Mouse (Mus musculus) heart, embryonic 16.5 days (tissue): ENCODE measurements around the gene Gpr137. TPM values are rescaled to one million over a fixed set of nuclear protein-coding genes. Genes with fewer than 3 reads are reported as not detected.
"Not testable (repeated sequence)": the region's sequence is repeated elsewhere in the genome, so short reads cannot be mapped to it uniquely, and the experiment has no call there.

Experiments used
- ATAC-seq: fragments of 200-750 bp; cut with Nextera tagmentation; replicated peaks from 2 replicates; pipeline ENCODE4 v1.8.0; 2017; ENCODE audit warnings: moderate number of reproducible peaks; ENCODE audit not compliant: insufficient read depth, low FRiP score; ENCODE audit errors: extremely low read depth
- H3K27ac ChIP-seq: fragments of 300-500 bp; sonication (generic); 2 replicates; pipeline ENCODE4 v1.5.1; 2014; ENCODE audit warnings: mild to moderate bottlenecking, low read length, control low read depth, moderate library complexity
- H3K27me3 ChIP-seq: fragments of 300-500 bp; sonication (generic); 2 replicates; pipeline ENCODE4 v1.6.1; 2014; ENCODE audit warnings: low read length, mixed read lengths; ENCODE audit not compliant: control insufficient read depth, insufficient read depth
- H3K36me3 ChIP-seq: fragments of 300-500 bp; sonication (generic); 2 replicates; pipeline ENCODE4 v1.6.1; 2014; ENCODE audit not compliant: control insufficient read depth, insufficient read depth
- H3K4me1 ChIP-seq: fragments of 300-500 bp; sonication (generic); 2 replicates; pipeline ENCODE4 v1.6.1; 2014; ENCODE audit warnings: low read length, mixed read lengths; ENCODE audit not compliant: control insufficient read depth, insufficient read depth
- H3K4me2 ChIP-seq: fragments of 300-500 bp; sonication (generic); 2 replicates; pipeline ENCODE4 v1.6.1; 2014; ENCODE audit warnings: low read depth, mild to moderate bottlenecking, control low read depth, low read length
- H3K4me3 ChIP-seq: fragments of 300-500 bp; sonication (generic); 2 replicates; pipeline ENCODE4 v1.5.1; 2014; ENCODE audit warnings: mild to moderate bottlenecking, control low read depth, low read length
- H3K9ac ChIP-seq: fragments of 300-500 bp; sonication (generic); 2 replicates; pipeline ENCODE4 v1.6.1; 2014; ENCODE audit warnings: low read length, control low read depth
- H3K9me3 ChIP-seq: fragments of 300-500 bp; sonication (generic); replicated peaks from 2 replicates; pipeline ENCODE4 v1.6.1; 2016; ENCODE audit warnings: low read length; ENCODE audit not compliant: control insufficient read depth
- WGBS: fragments of 180-500 bp; shearing (Covaris S2); extraction: QIAGEN DNeasy Blood & Tissue Kit; methylation state at CpG from one replicate; pipeline ENCODE4 v1.1.7; 2014; 5-methylcytosine and 5-hydroxymethylcytosine counted together
- polyA plus RNA-seq: library from polyadenylated mRNA; unstranded; fragments of >200 nt; fragmentation: Nextera tagmentation; extraction: Ambion mirVana; gene quantifications from 2 replicates; pipeline ENCODE4 v1.2.1, GENCODE M21; 2015

Gene Gpr137
- polyA plus RNA-seq = 20.8 and 22.3 TPM in 2 replicates

GRCm38 (mm10) chr19:6942249-6942691, at the start of gene Gpr137:
Gene Gpr137, minus strand, starts transcription at chr19:6942480.
- H3K9me3 ChIP-seq = no peaks in the 10 kb centered on the region
- peak within 1 kb of the TSS; percentile 95 for H3K9ac ChIP-seq
- ATAC-seq = peak; percentile 90
- peaks cover 18% of the 10 kb centered on the region for H3K4me1 ChIP-seq
- peak within 1 kb of the TSS; percentile 98 for H3K27ac ChIP-seq
- 0 out of 2 replicates have a peak, but pooled peaks cover 2% of the 10 kb centered on the region for H3K36me3 ChIP-seq
- H3K4me3 ChIP-seq = peak within 1 kb of the TSS; percentile 85
- no peaks in the 10 kb centered on the region for H3K27me3 ChIP-seq
- H3K4me2 ChIP-seq = peak within 1 kb of the TSS; percentile 91
- under 1% methylated on average over 27 of the region's 27 CpGs for WGBS

GRCm38 (mm10) chr19:6991166-6991565, 48.9 kb upstream of the Gpr137 start:
- 89% methylated on average over 6 of the region's 6 CpGs for WGBS
- ATAC-seq = not testable (repeated sequence)

GRCm38 (mm10) chr19:6990712-6991111, 48.4 kb upstream of the Gpr137 start:
- Histone ChIP-seq H3K36me3 (no peaks in the 10 kb centered on the region), H3K4me2 (no peak overlapping the region), H3K27me3 (no peaks in the 10 kb centered on the region), H3K9ac (no peak overlapping the region), H3K4me1 (peaks cover 40% of the 10 kb centered on the region), H3K27ac (no peak overlapping the region), H3K4me3 (no peak overlapping the region), H3K9me3 (no peaks in the 10 kb centered on the region)
- ATAC-seq = no peak
- 84% methylated on average over 6 of the region's 6 CpGs for WGBS

More at GRCm38 (mm10) chr19:6991166-6991565, 48.9 kb upstream of the Gpr137 start:
- H3K9ac ChIP-seq, H3K4me3 ChIP-seq, H3K27me3 ChIP-seq, H3K9me3 ChIP-seq, H3K36me3 ChIP-seq, H3K4me2 ChIP-seq, H3K27ac ChIP-seq: not testable (repeated sequence)
- peaks cover 35% of the 10 kb centered on the region for H3K4me1 ChIP-seq

GRCm38 (mm10) chr19:6989251-6989650, 47.0 kb upstream of the Gpr137 start:
- H3K27ac ChIP-seq = no peak overlapping the region
- no peak for ATAC-seq
- H3K36me3 ChIP-seq = peaks cover 5% of the 10 kb centered on the region; the same call in 1 of the 2 replicates
- no peaks in the 10 kb centered on the region for H3K27me3 ChIP-seq
- H3K4me1 ChIP-seq = peaks cover 28% of the 10 kb centered on the region
- 87% methylated on average over 8 of the region's 8 CpGs for WGBS
- H3K4me2 ChIP-seq = no peak overlapping the region
- H3K4me3 ChIP-seq = no peak overlapping the region
- no peaks in the 10 kb centered on the region for H3K9me3 ChIP-seq
- no peak overlapping the region for H3K9ac ChIP-seq

- Histone ChIP-seq H3K27ac (peak overlapping the region; percentile 99), H3K9me3 (no peaks in the 10 kb centered on the region), H3K36me3 (peaks cover 14% of the 10 kb centered on the region), H3K4me2 (peak overlapping the region; percentile 88), H3K4me1 (peaks cover 23% of the 10 kb centered on the region), H3K27me3 (no peaks in the 10 kb centered on the region), H3K9ac (peak overlapping the region; percentile 97), H3K4me3 (peak overlapping the region; percentile 86)
- 5% methylated on average over 8 of the region's 8 CpGs for WGBS
- ATAC-seq = no peak
Measured at GRCm38 (mm10) chr19:6987904-6988285, 45.6 kb upstream of the Gpr137 start.

GRCm38 (mm10) chr19:6987061-6987903, 45.0 kb upstream of the Gpr137 start, which contains the start of gene Vegfb:
Gene Vegfb, minus strand, starts transcription at chr19:6987651.
- H3K4me3 ChIP-seq = peak within 1 kb of the TSS; percentile 86
- H3K27me3 ChIP-seq = no peaks in the 10 kb centered on the region
- H3K9me3 ChIP-seq = no peaks in the 10 kb centered on the region
- H3K4me1 ChIP-seq = peaks cover 22% of the 10 kb centered on the region
- peaks cover 21% of the 10 kb centered on the region for H3K36me3 ChIP-seq
- peak within 1 kb of the TSS; percentile 99 for H3K27ac ChIP-seq
- H3K9ac ChIP-seq = peak within 1 kb of the TSS; percentile 97
- peak within 1 kb of the TSS; percentile 88 for H3K4me2 ChIP-seq
- peak; percentile 69 for ATAC-seq
- WGBS = under 1% methylated on average over 76 of the region's 85 CpGs

GRCm38 (mm10) chr19:6985951-6986708, 43.9 kb upstream of the Gpr137 start:
- WGBS = 52% methylated on average over 10 of the region's 10 CpGs
- peak overlapping the region; percentile 99 for H3K27ac ChIP-seq

GRCm38 (mm10) chr19:6985300-6985699, 43.0 kb upstream of the Gpr137 start:
- H3K4me1 ChIP-seq = peaks cover 24% of the 10 kb centered on the region
- H3K4me2 ChIP-seq = no peak overlapping the region
- WGBS = 80% methylated on average over 19 of the region's 19 CpGs
- peaks cover 24% of the 10 kb centered on the region for H3K36me3 ChIP-seq
- H3K4me3 ChIP-seq = no peak overlapping the region
- H3K9ac ChIP-seq = no peak overlapping the region
- H3K27ac ChIP-seq = no peak overlapping the region
- H3K27me3 ChIP-seq = no peaks in the 10 kb centered on the region
- ATAC-seq = no peak
- H3K9me3 ChIP-seq = no peaks in the 10 kb centered on the region

More at GRCm38 (mm10) chr19:6985951-6986708, 43.9 kb upstream of the Gpr137 start:
- H3K4me1 ChIP-seq = peaks cover 21% of the 10 kb centered on the region
- H3K4me2 ChIP-seq = peak overlapping the region; percentile 88
- peak overlapping the region; percentile 86 for H3K4me3 ChIP-seq
- H3K9ac ChIP-seq = peak overlapping the region; percentile 97
- no peaks in the 10 kb centered on the region for H3K9me3 ChIP-seq
- ATAC-seq = no peak
- H3K36me3 ChIP-seq = peaks cover 24% of the 10 kb centered on the region
- no peaks in the 10 kb centered on the region for H3K27me3 ChIP-seq
